Mouse (Mus musculus) G1E (cell line): Measurements from ENCODE around the gene Mfsd12. TPM values are rescaled to one million over a fixed set of nuclear protein-coding genes. Genes with fewer than 3 reads are reported as not detected.

ENCODE experiments used
- ATAC-seq: 2 replicates; pipeline ENCODE4 v1.8.0; 2016; ENCODE audit warnings: mild to moderate bottlenecking; ENCODE audit not compliant: insufficient number of reproducible peaks, poor library complexity, low FRiP score, severe bottlenecking; ENCODE audit errors: extremely low read depth
- DNase-seq: peaks from one replicate; pipeline ENCODE4 v3.0.0; 2012; ENCODE audit warnings: low spot score
- H3K27me3 ChIP-seq: 2 replicates; pipeline ENCODE4 v1.6.1; 2012; ENCODE audit warnings: mild to moderate bottlenecking, low read length, inconsistent platforms; ENCODE audit not compliant: insufficient read depth
- H3K36me3 ChIP-seq: replicated peaks from 2 replicates; pipeline ENCODE3; 2012; ENCODE audit warnings: mild to moderate bottlenecking, inconsistent platforms
- H3K4me1 ChIP-seq: 2 replicates; pipeline ENCODE4 v1.6.1; 2012; ENCODE audit warnings: low read depth, low read length, inconsistent platforms, mixed read lengths; ENCODE audit not compliant: insufficient read depth
- H3K4me3 ChIP-seq: 2 replicates; pipeline ENCODE4 v1.5.1; 2012; ENCODE audit warnings: low read depth, mild to moderate bottlenecking, inconsistent platforms, low read length, moderate library complexity, mixed read lengths
- H3K9me3 ChIP-seq: replicated peaks from 2 replicates; pipeline ENCODE4 v1.6.1; 2012; ENCODE audit warnings: inconsistent platforms
- CTCF ChIP-seq: IDR thresholded peaks from 2 replicates; pipeline ENCODE4 v1.5.1; 2012; ENCODE audit warnings: low read depth, low read length, inconsistent platforms, mixed read lengths
- GATA1 ChIP-seq: IDR thresholded peaks from 2 replicates; pipeline ENCODE4 v1.6.1; 2012; ENCODE audit warnings: borderline replicate concordance, low read length, inconsistent platforms, mixed read lengths
- GATA2 ChIP-seq: IDR thresholded peaks from 2 replicates; pipeline ENCODE4 v1.6.1; 2012; ENCODE audit warnings: low read depth, low read length, inconsistent platforms, borderline replicate concordance
- POLR2AphosphoS5 ChIP-seq: IDR thresholded peaks from 2 replicates; pipeline ENCODE4 v1.6.1; 2012; ENCODE audit warnings: low read depth, low read length, inconsistent platforms; ENCODE audit not compliant: insufficient replicate concordance
- TAL1 ChIP-seq: conservative IDR thresholded peaks from 2 replicates; pipeline ENCODE4 v1.6.1; 2012; ENCODE audit warnings: low read depth, low read length, inconsistent platforms, mixed read lengths
- polyA plus RNA-seq: library from polyadenylated mRNA; stranded (reverse); fragments of >175 nt; gene quantifications from 2 replicates; pipeline ENCODE4 v1.2.3, GENCODE M21; 2012
- total RNA-seq, 2 experiments: library from RNA; stranded (forward) in 1 of 2; stranded (reverse) in 1 of 2; fragments of 200-1000 nt in 1 of 2; fragments of >200 nt in 1 of 2; fragmentation: Nextera tagmentation in 1 of 2; gene quantifications; 2 replicates each; pipeline ENCODE4 v1.2.3; 2014 to 2017

The Mfsd12 gene
- total and polyA plus RNA-seq, 3 experiments: 13.1 to 46.7 (median 14.4) TPM

DNA sequence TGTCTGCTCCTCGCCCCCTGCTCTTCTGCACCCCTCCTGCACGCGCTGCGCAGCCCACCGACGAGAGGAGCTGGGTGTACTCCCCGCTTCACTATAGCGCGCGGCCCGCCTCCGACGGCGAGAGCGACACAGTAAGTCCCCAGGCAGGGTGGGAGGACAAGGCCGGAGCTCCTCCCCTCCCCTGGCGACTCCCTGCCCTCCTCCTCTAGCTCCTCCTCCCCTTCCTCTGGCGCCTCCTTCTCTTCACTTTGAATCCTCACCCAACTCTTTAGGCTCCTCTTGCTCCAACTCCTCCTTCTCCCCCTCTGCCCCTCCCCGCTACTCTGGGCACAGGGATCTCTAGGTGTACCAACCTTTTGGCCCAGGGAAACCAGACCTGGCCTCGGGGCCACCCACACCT lies 40.0 kb upstream of the Mfsd12 start:
- no peak for TF ChIP-seq CTCF
- no peak for TF ChIP-seq GATA2
- no peak for TF ChIP-seq GATA1
- no peak for TF ChIP-seq TAL1
- no peak for TF ChIP-seq POLR2AphosphoS5
- peaks cover 76% of the 10 kb centered on the region for H3K36me3 ChIP-seq
- DNase-seq: peak; percentile 52
- peaks cover 75% of the 10 kb centered on the region for H3K4me1 ChIP-seq
- no peak for ATAC-seq
- H3K9me3 ChIP-seq: no peaks in the 10 kb centered on the region
- H3K4me3 ChIP-seq: peak overlapping the region; percentile 49; the same call in 1 of the 2 replicates
- H3K27me3 ChIP-seq: no peaks in the 10 kb centered on the region

DNA sequence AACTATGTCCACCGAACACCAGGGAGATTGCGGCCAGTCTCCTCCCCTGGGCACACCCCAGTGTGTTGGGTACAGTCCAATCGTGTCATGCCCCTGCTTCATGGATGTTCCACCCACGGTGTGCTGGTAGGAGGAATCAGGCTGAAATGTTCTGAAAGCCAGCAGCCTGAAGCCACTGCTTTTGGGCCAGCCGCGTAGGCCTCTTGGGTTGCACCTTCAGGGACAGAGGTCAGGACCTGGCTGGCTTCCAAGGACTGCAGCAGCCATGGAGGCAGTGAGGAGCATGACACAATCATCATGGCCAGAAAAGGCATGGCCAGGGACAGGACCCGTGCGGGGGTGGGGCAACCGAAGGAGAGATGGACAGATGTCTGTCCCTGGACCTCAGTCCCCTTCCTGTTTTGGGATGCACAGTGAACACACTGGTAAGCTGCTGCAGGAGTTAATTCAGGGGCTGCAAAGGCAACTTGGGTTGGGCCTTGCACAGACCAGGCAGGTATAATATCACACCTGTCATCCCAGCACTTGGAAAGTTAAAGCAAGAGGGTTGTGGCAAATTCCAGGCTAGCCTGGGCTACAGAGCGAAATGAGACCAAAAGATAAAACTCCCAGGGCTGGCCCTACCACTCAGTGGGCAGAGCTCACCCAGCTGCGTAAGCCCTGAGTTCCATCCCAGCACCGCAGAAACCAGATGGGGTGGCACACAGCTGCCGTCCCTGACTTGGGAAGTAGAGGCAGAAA lies 38.5 kb upstream of the Mfsd12 start:
- Histone ChIP-seq H3K4me1 (peaks cover 78% of the 10 kb centered on the region), H3K27me3 (no peaks in the 10 kb centered on the region; the same call in 1 of the 2 replicates), H3K4me3 (peak overlapping the region; percentile 98; the same call in 1 of the 2 replicates), H3K9me3 (no peaks in the 10 kb centered on the region), H3K36me3 (peaks cover 76% of the 10 kb centered on the region)
- ATAC-seq: no peak
- no peak for DNase-seq
- TF ChIP-seq CTCF: no peak
- no peak for TF ChIP-seq GATA1
- no peak for TF ChIP-seq POLR2AphosphoS5
- TF ChIP-seq GATA2: no peak
- TF ChIP-seq TAL1: no peak

DNA sequence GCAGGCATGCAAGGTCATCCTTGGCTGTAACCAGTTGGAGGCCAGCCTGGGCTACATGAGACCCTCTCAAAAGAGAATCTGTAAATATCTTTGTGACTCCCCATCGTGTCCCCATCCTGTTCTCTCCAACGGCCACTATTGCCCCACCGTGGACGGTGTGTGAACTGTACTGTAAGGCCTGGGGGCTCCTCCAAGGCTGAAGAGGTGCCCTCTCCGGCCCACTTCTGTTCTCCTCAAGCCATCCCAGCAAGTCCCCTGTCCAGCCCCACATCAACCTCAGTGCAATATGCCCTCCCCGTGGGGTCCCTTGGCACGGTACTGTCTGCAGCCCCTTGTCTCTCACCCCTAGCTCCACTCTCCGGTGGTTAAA lies 38.0 kb upstream of the Mfsd12 start:
- H3K9me3 ChIP-seq: no peaks in the 10 kb centered on the region
- H3K4me3 ChIP-seq: peak overlapping the region; percentile 98; the same call in 1 of the 2 replicates
- no peak for TF ChIP-seq POLR2AphosphoS5
- TF ChIP-seq GATA1: no peak
- TF ChIP-seq TAL1: no peak
- no peak for TF ChIP-seq GATA2
- TF ChIP-seq CTCF: no peak
- no peak for DNase-seq
- no peak for ATAC-seq
- H3K36me3 ChIP-seq: peaks cover 76% of the 10 kb centered on the region
- no peaks in the 10 kb centered on the region; the same call in 1 of the 2 replicates for H3K27me3 ChIP-seq
- peaks cover 79% of the 10 kb centered on the region for H3K4me1 ChIP-seq

DNA sequence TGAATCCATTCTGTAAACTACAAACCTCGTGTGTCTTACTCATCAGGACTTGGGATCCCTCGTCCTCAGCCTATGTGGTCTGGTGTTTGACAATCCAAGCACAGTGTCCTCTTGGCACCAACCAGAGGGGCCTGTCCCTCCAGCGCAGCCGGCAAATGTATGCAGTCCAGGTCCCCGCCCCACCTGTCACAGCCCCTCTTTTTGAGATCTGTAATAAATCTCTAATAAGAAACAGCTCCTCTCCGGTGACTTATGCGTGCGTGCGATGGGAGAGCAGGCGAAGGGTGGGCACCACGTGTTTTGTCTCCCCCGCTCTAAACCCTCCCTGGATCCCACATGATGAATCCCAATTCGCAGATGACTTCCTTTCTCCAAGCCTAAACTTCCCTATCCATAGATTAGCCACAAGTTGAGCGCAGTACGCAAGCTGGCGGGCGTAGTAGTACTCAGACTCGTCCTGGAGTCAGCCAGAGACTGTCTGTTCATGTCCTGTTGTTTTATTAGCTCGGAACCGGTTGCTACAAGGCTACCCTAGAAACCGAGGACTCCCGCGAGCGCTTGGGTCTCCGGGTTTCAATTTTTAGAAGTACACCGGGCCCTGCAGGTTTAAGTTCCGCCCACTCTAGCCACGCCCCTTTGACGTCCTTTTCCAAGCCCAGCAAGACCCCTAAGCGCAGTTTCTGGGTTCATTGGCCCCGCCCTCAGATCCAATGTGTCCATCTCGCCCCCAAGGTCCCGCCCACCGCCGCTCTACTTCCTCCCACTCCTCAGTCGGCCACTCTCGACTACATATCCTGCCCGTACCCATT lies 37.3 kb upstream of the Mfsd12 start:
- DNase-seq (peak; percentile 93), ATAC-seq (no peak)
- TF ChIP-seq TAL1 (no peak), GATA2 (no peak), GATA1 (no peak), POLR2AphosphoS5 (no peak), CTCF (no peak)

GRCm38 (mm10) chr10:81320550-81321347 lies 36.5 kb upstream of the Mfsd12 start, which contains the start of gene Cactin:
TSS of gene Cactin (plus strand) at chr10:81321103.
- peak within 1 kb of the TSS; percentile 98 for H3K4me3 ChIP-seq
- no peak for TF ChIP-seq POLR2AphosphoS5
- no peak for TF ChIP-seq GATA1
- no peak for TF ChIP-seq GATA2
- no peak for TF ChIP-seq TAL1
- no peak for TF ChIP-seq CTCF
- DNase-seq: peak; percentile 99
- peaks cover 81% of the 10 kb centered on the region for H3K4me1 ChIP-seq
- no peaks in the 10 kb centered on the region; the same call in 1 of the 2 replicates for H3K27me3 ChIP-seq
- ATAC-seq: peak; percentile 83
- peaks cover 76% of the 10 kb centered on the region for H3K36me3 ChIP-seq
- H3K9me3 ChIP-seq: no peaks in the 10 kb centered on the region

More for the DNA sequence above, 37.3 kb upstream of the Mfsd12 start:
- H3K4me3 ChIP-seq: peak overlapping the region; percentile 98
- H3K27me3 ChIP-seq: no peaks in the 10 kb centered on the region; the same call in 1 of the 2 replicates
- peaks cover 76% of the 10 kb centered on the region for H3K36me3 ChIP-seq
- peaks cover 84% of the 10 kb centered on the region for H3K4me1 ChIP-seq
- no peaks in the 10 kb centered on the region for H3K9me3 ChIP-seq
